Mouse (Mus musculus): ENCODE data around the gene Zfp968.
"Not testable (repeated sequence)": the region's sequence is repeated elsewhere in the genome, so short reads cannot be mapped to it uniquely, and the experiment has no call there.

The Zfp968 gene

DNA sequence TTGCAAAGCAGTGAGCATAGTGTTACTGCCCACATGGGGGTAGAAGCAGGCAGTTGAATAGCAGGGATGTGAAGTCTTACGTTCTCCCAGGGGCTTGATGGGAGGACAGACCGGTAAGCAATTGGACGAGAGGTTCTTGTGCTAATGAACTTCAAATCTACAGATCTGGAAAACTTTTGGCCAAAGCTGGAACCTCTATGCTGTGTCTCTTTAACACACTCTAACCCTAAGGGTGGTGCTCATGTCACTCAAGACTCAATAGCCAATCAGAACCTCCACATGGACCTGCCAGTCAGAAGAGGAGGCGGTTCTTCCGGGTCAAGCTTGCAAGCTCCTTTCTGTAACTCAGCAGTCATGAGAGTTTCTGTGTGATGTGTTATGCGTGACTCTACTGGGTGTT lies at the start of gene Zfp968:
Gene Zfp968 (plus strand): TSS at position 301 of the 400 bp plus-strand sequence.
- not testable (repeated sequence) for DNase-seq (ENCODE audit: low read depth)

DNA sequence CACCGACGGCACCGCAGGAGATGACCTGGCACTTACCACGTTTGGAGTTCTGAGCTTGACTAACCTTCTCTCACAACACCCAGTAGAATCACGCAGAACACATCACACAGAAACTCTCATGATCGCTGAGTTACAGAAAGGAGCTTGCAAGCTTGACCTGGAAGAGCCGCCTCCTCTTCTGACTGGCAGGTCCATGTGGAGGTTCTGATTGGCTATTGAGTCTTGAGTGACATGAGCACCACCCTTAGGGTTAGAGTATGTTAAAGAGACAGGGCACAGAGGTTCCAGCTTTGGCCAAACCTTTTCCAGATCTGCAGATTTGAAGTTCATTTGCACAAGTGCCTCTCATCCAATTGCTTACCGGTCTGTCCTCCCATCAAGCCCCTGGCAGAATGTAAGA lies 34.1 kb upstream of the Zfp968 start, which contains the start of gene Gm4631:
Gene Gm4631 (minus strand): TSS at position 101 of the 400 bp plus-strand sequence.
- DNase-seq (ENCODE audit: low read depth), result not testable (repeated sequence)

All from induced T-regulatory cell, adult 2 months (primary cell).